Mouse (Mus musculus) naive thymus-derived CD4-positive, alpha-beta T cell, adult 5 months (primary cell): ENCODE results near the gene Pmis2. TPM values are rescaled to one million over a fixed set of nuclear protein-coding genes. Genes with fewer than 3 reads are reported as not detected.

Source experiments
- polyA plus RNA-seq: library from polyadenylated mRNA; unstranded; fragments of 100-300 nt; shearing (Covaris generic); gene quantifications from one replicate; pipeline ENCODE4 v1.2.1, GENCODE M21; 2017

The Pmis2 gene
- polyA plus RNA-seq = not detected

DNA sequence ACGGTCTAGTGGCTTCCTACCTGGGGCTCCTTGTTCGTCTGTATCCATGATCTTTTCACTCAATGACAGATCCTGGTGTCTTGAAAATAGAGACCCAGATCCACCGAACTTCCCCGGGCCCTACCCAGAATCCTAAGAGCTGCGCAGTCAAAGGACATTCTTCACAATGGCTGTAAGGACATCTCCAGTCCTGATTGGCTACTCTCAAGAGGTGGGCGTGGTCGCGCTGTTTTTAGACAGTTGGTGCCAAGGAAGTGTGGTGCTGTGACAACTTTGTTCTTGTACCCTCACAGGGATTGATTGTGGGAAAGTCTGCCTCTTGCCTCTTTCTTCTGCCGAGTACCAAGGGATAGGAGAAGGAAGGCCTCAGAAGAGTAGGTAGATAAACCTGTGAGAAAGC, at the start of gene Pmis2:
Gene Pmis2, minus strand, starts transcription at position 126 of the 400 bp plus-strand sequence.

DNA sequence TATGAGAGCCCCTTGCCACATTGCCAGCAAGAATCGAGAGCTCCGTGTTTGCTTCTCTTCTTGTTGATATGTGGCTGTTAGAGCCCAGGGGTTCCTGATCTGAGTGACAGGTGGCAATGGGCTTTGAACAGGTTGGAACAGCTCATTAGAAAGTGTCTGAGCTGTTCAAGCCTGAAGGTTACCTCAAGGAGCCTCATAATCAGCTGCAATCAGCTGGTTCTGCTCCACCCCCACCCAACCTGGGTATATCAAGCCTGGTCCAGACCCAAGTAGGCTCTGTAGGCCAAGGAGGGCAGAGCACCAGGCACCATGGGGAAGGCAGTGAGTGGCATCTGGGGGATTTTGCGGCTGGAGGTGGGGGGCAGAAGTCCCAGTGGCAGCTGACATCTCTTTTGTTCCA, 40.5 kb upstream of the Pmis2 start, which contains the start of gene Atp4a:
Gene Atp4a, plus strand, starts transcription at position 268 of the 400 bp plus-strand sequence.

DNA sequence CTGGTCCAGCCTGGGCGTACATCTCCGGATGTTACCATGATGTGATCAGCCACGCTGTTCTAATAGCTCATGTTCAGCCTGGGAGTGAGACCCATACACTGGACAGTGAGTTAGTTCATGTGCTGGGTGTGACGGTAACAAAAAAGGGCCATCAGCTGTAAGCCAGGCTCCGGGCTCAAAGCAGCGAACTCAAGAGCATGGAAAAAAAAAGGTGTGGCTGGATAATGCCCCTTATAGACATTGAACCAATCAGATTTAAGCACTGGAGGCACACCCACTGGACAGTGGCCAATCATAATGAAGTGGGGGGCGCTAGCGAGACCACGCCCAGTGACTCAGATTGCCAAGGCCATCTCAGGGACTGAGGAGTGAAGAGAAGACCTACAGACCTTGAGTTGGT, 27.2 kb upstream of the Pmis2 start, which contains the start of gene 2200002J24Rik:
Gene 2200002J24Rik, plus strand, starts transcription at position 338 of the 400 bp plus-strand sequence.

DNA sequence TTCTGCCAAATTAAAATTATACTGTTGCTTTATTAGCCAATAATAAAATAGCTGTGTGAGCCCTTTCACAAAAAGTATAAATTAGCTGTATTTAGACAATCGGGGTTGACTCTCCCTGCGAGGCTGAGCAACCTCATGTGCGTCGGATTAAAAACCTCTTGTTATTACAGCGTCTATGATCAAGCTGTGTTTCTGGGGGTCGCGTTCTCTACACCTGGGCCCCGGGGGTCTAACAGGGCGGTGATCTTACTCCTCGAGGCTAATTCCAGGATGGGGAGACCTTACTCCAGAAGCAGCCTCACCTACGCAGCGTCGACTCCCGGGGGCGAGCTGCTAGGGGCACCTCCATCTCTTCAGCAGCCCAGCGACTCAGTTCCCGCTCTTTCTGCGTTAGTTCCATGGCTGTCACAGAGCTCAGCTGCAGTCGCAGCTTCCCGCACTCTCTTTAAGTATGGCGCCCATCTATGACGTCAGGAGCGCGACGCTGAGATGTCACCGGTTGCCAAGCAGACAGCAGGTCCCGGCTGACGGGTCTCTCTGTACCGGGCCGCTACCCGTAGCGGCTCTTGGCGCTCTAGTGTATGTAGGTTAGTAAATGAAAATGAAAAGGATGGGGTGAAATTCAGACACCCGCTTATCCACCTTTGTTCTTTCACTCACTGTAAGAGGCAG, 6.7 kb downstream of the Pmis2 start, which contains the start of gene Haus5:
Gene Haus5, minus strand, starts transcription at position 466 of the 672 bp plus-strand sequence.

DNA sequence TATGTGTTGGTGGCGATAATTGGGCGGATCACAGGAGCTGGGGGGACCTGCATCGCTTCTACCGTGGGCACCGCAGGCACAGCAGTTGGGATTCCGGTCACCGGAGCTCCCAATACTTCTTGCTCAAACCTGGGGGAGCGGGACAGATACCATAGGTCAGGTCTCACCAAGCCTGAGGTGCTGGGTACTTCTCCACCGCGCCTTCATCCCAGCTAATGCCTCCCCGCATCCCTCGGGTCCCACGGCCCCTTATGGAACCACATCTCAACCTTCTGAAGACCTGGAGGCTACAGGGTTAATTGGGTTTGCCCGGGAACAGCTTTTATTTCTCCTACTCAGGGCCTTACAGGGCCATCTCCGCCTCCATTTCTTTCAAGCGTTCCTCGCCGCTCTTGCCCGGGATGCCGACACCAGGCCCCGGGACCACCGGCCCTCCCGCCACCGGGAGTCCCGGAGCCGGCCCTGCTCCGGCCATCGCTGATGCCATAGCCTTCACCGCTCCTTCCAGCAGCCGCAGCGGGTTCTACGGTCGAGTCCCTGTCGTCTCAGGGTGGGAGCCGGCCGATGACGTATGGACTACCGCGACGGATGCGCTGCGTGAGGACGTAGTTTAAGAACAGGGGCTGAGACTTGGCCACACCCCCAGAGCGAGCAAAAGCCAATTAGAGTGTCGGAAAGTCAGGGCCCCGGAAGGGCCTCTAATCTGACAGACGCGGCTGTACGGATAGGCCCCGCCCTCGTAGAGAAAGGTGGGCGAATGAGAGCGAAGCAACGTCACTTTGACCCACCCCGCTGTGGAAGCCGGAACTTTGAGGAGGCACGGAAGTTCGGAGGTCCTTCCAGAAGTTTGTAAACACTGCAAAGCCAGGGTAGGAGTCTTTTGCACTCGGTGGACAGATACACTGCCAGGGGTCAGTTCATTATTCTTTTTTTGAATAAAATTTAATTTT, 21.5 kb downstream of the Pmis2 start, which contains the start of gene Rbm42:
Gene Rbm42, minus strand, starts transcription at position 727 of the 950 bp plus-strand sequence.

DNA sequence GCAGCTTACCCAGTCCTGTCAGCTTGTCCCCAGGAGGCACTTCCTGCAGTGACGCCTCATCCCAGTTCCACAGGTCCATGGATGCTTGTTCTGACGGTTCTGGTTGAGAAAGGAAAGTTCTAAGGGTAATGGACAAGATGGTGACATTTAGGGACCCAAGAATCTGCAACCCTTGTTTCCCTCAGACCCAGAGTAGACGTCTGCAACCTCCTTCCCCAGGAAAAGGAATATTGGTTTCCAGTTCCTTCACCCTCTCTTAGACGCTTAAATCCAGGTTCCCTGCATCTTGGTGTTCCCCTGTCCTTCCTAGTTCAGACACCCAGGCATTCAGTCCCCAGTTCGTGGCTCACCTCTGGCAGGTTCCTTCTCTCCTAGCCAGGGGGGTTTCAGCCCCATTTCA, 35.7 kb downstream of the Pmis2 start, which contains the start of gene Etv2:
Gene Etv2, minus strand, starts transcription at position 101 of the 400 bp plus-strand sequence.

DNA sequence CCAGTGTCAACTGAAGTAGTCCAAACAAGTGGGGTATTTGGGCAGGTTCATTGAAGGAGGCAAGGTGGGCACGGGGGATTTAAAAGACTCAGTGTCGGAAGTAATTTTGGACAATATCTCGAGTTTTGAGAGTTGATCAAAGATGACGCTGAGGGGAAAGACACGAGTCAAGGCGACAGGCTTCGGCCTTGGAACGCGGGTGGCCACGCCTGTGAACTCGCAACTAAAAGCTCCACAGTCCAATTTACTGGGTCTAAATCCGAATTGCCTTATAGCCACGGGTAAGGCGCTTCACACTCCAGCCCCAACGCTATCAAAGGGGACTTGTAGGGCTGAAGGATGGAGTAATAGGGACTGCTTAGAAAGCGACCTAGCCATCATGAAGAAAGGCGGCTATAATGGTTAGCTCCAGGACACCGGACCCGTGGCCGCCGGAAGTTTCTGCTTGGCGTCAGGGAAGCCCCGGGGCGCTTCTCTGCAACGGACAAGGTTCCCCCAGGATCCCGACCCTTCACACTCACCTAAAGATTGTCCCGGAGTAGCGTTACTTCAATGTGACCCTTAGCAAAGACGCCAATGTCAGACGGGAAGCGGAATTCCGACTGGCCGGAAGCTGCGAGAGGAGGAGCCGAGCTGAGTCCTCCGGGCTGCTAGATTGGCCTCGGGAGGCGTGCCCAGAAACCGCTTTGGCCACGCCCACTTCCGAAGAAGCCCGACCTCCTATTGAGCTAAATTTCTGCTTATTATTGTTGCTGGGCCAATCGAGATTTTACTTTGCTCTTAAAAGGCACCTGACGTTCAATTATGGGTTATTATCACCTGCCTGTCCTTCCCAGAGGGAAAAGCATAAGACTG, 45.6 kb downstream of the Pmis2 start, which contains the start of gene Cox6b1:
Gene Cox6b1, minus strand, starts transcription at position 622 of the 855 bp plus-strand sequence.

Other genes with a start within 250 kb of the Pmis2 start
- 181 TPM for gene Nfkbid, start 249.9 kb downstream of the Pmis2 start, polyA plus RNA-seq
- 3.6 TPM for gene Aplp1, start 226.1 kb downstream of the Pmis2 start, polyA plus RNA-seq
- not detected for gene Kirrel2, start 213.9 kb downstream of the Pmis2 start, polyA plus RNA-seq
- not detected for gene Nphs1, start 213.3 kb downstream of the Pmis2 start, polyA plus RNA-seq
- gene Prodh2, start 178.0 kb downstream of the Pmis2 start, polyA plus RNA-seq = not detected
- gene Arhgap33, start 136.5 kb downstream of the Pmis2 start, polyA plus RNA-seq = 1.2 TPM
- gene Hspb6, start 119.4 kb downstream of the Pmis2 start, polyA plus RNA-seq = 5.3 TPM
- 4.3 TPM for gene Proser3, start 119.3 kb downstream of the Pmis2 start, polyA plus RNA-seq
- 53.4 TPM for gene Lin37, start 111.8 kb downstream of the Pmis2 start, polyA plus RNA-seq
- gene U2af1l4, start 108.3 kb downstream of the Pmis2 start, polyA plus RNA-seq = 85.7 TPM
- gene Gm49396, start 108.3 kb downstream of the Pmis2 start, polyA plus RNA-seq = 68.6 TPM
- gene Psenen, start 108.0 kb downstream of the Pmis2 start, polyA plus RNA-seq = 168 TPM
- 38.1 TPM for gene Igflr1, start 106.2 kb downstream of the Pmis2 start, polyA plus RNA-seq
- gene Kmt2b, start 82.9 kb downstream of the Pmis2 start, polyA plus RNA-seq = 16.1 TPM
- gene Zbtb32, start 72.7 kb downstream of the Pmis2 start, polyA plus RNA-seq = 1.1 TPM
- 0.49 TPM for gene Upk1a, start 58.8 kb downstream of the Pmis2 start, polyA plus RNA-seq
- 305 TPM for gene Cox6b1, start 45.5 kb downstream of the Pmis2 start, polyA plus RNA-seq
- gene Etv2, start 35.8 kb downstream of the Pmis2 start, polyA plus RNA-seq = not detected
- gene Rbm42, start 21.3 kb downstream of the Pmis2 start, polyA plus RNA-seq = 214 TPM
- 42.8 TPM for gene Haus5, start 6.6 kb downstream of the Pmis2 start, polyA plus RNA-seq
- not detected for gene 2200002J24Rik, start 27.3 kb upstream of the Pmis2 start, polyA plus RNA-seq
- gene Atp4a, start 40.6 kb upstream of the Pmis2 start, polyA plus RNA-seq = not detected
- 70.8 TPM for gene Tmem147, start 57.9 kb upstream of the Pmis2 start, polyA plus RNA-seq
- gene Gapdhs, start 72.1 kb upstream of the Pmis2 start, polyA plus RNA-seq = 1.4 TPM
- 1.0 TPM for gene Sbsn, start 79.9 kb upstream of the Pmis2 start, polyA plus RNA-seq
- gene Dmkn, start 92.2 kb upstream of the Pmis2 start, polyA plus RNA-seq = not detected
- gene Krtdap, start 116.3 kb upstream of the Pmis2 start, polyA plus RNA-seq = not detected
- not detected for gene Ffar2, start 152.2 kb upstream of the Pmis2 start, polyA plus RNA-seq
- not detected for gene Ffar3, start 184.6 kb upstream of the Pmis2 start, polyA plus RNA-seq
- not detected for gene Ffar1, start 190.0 kb upstream of the Pmis2 start, polyA plus RNA-seq
- gene Cd22, start 208.7 kb upstream of the Pmis2 start, polyA plus RNA-seq = not detected
- not detected for gene Mag, start 243.3 kb upstream of the Pmis2 start, polyA plus RNA-seq